Mouse (Mus musculus): Measurements from ENCODE around the gene Zfp454. TPM values are rescaled to one million over a fixed set of nuclear protein-coding genes. Genes with fewer than 3 reads are reported as not detected.

Zfp454 gene
- 2.8 and 4.0 TPM in 2 replicates for polyA plus RNA-seq (2014; fragmentation: Nextera tagmentation; extraction: Ambion mirVana)

DNA sequence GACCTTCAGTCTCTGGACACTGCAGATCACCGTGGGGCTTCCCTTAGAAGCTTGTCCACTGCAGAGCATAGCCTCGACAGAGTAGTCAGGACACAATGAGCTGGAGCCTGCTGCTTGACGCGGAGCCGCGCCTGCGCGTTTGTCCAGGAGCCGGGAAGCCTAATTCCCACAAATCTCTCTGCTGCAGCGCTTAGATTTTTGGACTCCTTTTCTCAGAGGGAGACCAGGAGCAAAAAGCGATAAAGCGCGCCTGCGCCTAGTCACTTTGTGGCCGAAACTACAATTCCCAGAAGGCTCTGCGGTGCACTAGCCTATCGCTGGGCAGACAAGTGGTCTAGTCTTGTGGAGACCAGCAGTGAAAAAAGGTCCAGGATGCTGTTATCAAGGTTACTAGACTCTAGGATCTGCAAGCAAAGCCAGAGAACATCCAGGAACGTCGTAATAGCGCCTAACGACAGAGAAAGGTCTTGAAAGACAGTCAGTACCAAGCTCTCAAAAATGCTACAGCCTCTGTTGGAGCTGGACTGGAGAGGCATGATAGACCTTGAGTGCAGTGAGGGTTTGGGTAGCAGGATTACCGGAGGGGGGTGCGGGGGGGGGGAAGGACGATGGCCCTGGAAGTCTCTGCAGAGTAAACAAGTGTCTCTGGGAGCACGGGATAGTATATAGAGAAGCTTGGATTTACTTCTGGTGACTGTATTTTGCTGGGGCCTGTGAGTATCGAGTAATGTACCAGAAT is at the start of gene Zfp454:
Zfp454 (minus strand) TSS at position 262 of the 739 bp plus-strand sequence.
- Histone ChIP-seq H3K9me3 (ENCODE audit: control insufficient read depth, low read length) (no peaks in the 10 kb centered on the region), H3K27ac (ENCODE audit: low read depth, low read length) (no peak within 1 kb of the TSS), H3K4me3 (ENCODE audit: low read depth, low read length) (peak within 1 kb of the TSS; percentile 46), H3K36me3 (ENCODE audit: control insufficient read depth, insufficient read depth, low read length) (no peaks in the 10 kb centered on the region), H3K9ac (ENCODE audit: low read depth, low read length) (peak within 1 kb of the TSS; percentile 57; the same call in 1 of the 2 replicates), H3K27me3 (replicated peaks; ENCODE audit: control insufficient read depth, insufficient read depth, low read length) (no peaks in the 10 kb centered on the region), H3K4me1 (replicated peaks; ENCODE audit: control insufficient read depth, insufficient read depth, low read length) (no peaks in the 10 kb centered on the region), H3K4me2 (peak within 1 kb of the TSS; percentile 60)
- DNase-seq (ENCODE audit: low spot score) (peak; percentile 62), ATAC-seq (replicated peaks; ENCODE audit: low FRiP score) (peak; percentile 74)
- 7% methylated on average over 26 of the region's 26 CpGs for WGBS

DNA sequence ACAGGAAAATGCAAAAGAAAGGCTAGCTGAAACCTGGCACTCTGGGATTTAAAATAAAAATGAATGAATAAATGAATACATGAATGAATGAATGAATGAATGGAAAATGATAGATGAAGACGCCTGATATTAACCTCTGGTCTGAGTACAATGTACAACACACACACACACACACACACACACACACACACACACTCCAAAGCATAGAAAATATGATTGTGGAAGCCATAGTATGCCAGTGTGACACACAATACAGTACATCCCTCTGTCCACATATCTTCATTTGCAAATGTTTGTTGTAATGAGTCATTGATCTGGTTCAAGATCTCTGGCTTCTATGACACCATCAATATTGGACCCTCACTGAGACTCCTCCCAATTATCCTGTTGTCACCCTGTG is 44.6 kb upstream of the Zfp454 start:
- peak; percentile 21; the same call in 1 of the 2 replicates for ATAC-seq (replicated peaks; ENCODE audit: low FRiP score)
- H3K4me3 ChIP-seq (ENCODE audit: low read depth, low read length): no peak overlapping the region

DNA sequence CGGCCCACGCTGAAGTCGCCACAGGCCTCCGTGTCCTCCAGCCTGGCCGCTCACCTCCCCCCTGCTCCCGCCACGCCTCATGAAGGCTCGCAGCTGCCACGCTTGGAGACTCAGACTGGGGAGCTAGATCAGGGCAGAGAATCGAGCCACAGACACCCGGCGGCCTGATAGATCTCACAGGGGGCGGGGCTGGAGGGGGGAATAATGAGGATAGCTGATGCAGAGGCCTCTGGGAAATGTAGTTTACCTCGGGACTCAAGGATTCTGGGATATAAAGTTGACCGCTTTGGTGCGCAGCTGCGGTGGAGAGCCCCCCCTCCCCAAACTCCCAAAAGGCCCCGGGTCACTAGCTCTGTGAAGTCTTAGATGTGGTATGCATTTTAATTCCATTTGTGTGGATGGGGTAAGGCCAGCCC is 44.0 kb upstream of the Zfp454 start, which contains the start of gene Zfp354b:
Zfp354b (minus strand) TSS at position 183 of the 416 bp plus-strand sequence.
- Histone ChIP-seq H3K4me1 (replicated peaks; ENCODE audit: control insufficient read depth, insufficient read depth, low read length) (peaks cover 6% of the 10 kb centered on the region; the same call in 1 of the 2 replicates), H3K27ac (ENCODE audit: low read depth, low read length) (no peak within 1 kb of the TSS), H3K4me3 (ENCODE audit: low read depth, low read length) (peak within 1 kb of the TSS; percentile 70), H3K9me3 (ENCODE audit: control insufficient read depth, low read length) (no peaks in the 10 kb centered on the region), H3K36me3 (ENCODE audit: control insufficient read depth, insufficient read depth, low read length) (no peaks in the 10 kb centered on the region), H3K9ac (ENCODE audit: low read depth, low read length) (peak within 1 kb of the TSS; percentile 64), H3K4me2 (peak within 1 kb of the TSS; percentile 98), H3K27me3 (replicated peaks; ENCODE audit: control insufficient read depth, insufficient read depth, low read length) (peaks cover 8% of the 10 kb centered on the region)
- 0% methylated on average over 18 of the region's 18 CpGs for WGBS
- DNase-seq (ENCODE audit: low spot score) (peak; percentile 80), ATAC-seq (replicated peaks; ENCODE audit: low FRiP score) (peak; percentile 89)

More for the DNA sequence above, 44.6 kb upstream of the Zfp454 start:
- Histone ChIP-seq H3K9ac (ENCODE audit: low read depth, low read length) (no peak overlapping the region), H3K4me2 (peak overlapping the region; percentile 98), H3K4me1 (replicated peaks; ENCODE audit: control insufficient read depth, insufficient read depth, low read length) (peaks cover 6% of the 10 kb centered on the region; the same call in 1 of the 2 replicates), H3K9me3 (ENCODE audit: control insufficient read depth, low read length) (no peaks in the 10 kb centered on the region), H3K27ac (ENCODE audit: low read depth, low read length) (no peak overlapping the region), H3K36me3 (ENCODE audit: control insufficient read depth, insufficient read depth, low read length) (no peaks in the 10 kb centered on the region), H3K27me3 (replicated peaks; ENCODE audit: control insufficient read depth, insufficient read depth, low read length) (peaks cover 8% of the 10 kb centered on the region)
- no peak for DNase-seq (ENCODE audit: low spot score)
- WGBS: 61% methylated on average over 1 of the region's 1 CpGs

DNA sequence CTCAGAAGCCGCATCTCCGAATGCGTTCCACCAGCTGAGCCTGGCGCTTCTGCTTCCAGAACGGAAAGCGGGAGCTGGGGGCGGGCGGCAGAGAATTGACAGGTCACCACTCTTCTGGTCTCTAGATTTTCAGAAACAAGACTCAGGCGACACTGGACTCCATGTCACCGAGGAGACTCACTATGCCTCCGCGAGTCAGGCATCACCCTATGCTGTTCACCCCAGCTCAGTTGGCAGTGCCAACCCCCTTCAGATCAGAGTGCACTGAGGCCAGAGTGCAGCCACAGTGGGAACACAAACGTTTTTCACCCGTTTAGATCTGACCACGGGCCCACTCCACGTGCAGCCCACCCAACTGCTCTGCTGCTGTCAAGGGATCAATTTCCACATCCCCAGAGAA is 43.6 kb upstream of the Zfp454 start:
- ATAC-seq (replicated peaks; ENCODE audit: low FRiP score) (peak; percentile 61), DNase-seq (ENCODE audit: low spot score) (no peak)
- H3K4me1 ChIP-seq (replicated peaks; ENCODE audit: control insufficient read depth, insufficient read depth, low read length): peaks cover 6% of the 10 kb centered on the region; the same call in 1 of the 2 replicates
- peaks cover 8% of the 10 kb centered on the region for H3K27me3 ChIP-seq (replicated peaks; ENCODE audit: control insufficient read depth, insufficient read depth, low read length)
- peak overlapping the region; percentile 64 for H3K9ac ChIP-seq (ENCODE audit: low read depth, low read length)
- no peaks in the 10 kb centered on the region for H3K9me3 ChIP-seq (ENCODE audit: control insufficient read depth, low read length)
- peak overlapping the region; percentile 98 for H3K4me2 ChIP-seq
- WGBS: 1% methylated on average over 16 of the region's 16 CpGs
- H3K27ac ChIP-seq (ENCODE audit: low read depth, low read length): no peak overlapping the region
- peak overlapping the region; percentile 70 for H3K4me3 ChIP-seq (ENCODE audit: low read depth, low read length)
- H3K36me3 ChIP-seq (ENCODE audit: control insufficient read depth, insufficient read depth, low read length): no peaks in the 10 kb centered on the region

DNA sequence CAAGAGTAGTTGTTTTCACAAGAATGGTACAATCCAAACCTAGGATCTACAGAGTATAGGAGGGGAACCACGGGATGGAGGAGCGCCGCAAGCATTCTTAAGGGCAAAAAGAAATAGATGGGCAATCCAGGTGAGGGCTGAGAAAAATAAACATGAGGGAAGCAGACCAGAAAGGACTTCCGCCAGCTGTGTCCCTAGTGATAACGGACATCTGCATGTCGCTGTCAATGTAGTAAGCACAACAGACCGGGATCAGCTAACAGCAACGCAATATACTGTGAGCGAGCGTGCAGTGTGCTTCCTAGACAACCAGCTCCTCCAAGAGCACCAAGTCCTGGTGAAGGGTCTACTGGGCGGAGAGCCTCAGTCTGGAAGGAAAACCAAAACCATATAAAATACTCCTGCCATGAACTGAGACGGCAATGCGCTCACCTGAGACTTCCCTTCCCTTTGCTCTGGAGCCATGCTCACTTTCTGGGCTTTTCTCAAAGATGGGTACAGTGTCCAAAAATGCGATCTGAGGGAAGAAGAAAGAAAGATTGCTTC is 43.1 kb upstream of the Zfp454 start:
- Histone ChIP-seq H3K4me3 (ENCODE audit: low read depth, low read length) (peak overlapping the region; percentile 70), H3K4me1 (replicated peaks; ENCODE audit: control insufficient read depth, insufficient read depth, low read length) (peaks cover 6% of the 10 kb centered on the region; the same call in 1 of the 2 replicates), H3K27me3 (replicated peaks; ENCODE audit: control insufficient read depth, insufficient read depth, low read length) (peaks cover 8% of the 10 kb centered on the region), H3K4me2 (peak overlapping the region; percentile 98), H3K9me3 (ENCODE audit: control insufficient read depth, low read length) (no peaks in the 10 kb centered on the region), H3K27ac (ENCODE audit: low read depth, low read length) (no peak overlapping the region), H3K36me3 (ENCODE audit: control insufficient read depth, insufficient read depth, low read length) (no peaks in the 10 kb centered on the region), H3K9ac (ENCODE audit: low read depth, low read length) (peak overlapping the region; percentile 64; the same call in 1 of the 2 replicates)
- ATAC-seq (replicated peaks; ENCODE audit: low FRiP score): peak; percentile 42; the same call in 1 of the 2 replicates
- peak; percentile 48 for DNase-seq (ENCODE audit: low spot score)
- WGBS: 18% methylated on average over 14 of the region's 14 CpGs

GRCm38 (mm10) chr11:50915671-50916320 is 28.3 kb upstream of the Zfp454 start, which contains the start of gene Zfp2:
Gene Zfp2, minus strand, starts transcription at chr11:50916165.
- 0 out of 2 replicates have a peak within 1 kb of the TSS, but pooled peaks have one; percentile 19 for H3K27ac ChIP-seq (ENCODE audit: low read depth, low read length)
- WGBS: under 1% methylated on average over 47 of the region's 47 CpGs

DNA sequence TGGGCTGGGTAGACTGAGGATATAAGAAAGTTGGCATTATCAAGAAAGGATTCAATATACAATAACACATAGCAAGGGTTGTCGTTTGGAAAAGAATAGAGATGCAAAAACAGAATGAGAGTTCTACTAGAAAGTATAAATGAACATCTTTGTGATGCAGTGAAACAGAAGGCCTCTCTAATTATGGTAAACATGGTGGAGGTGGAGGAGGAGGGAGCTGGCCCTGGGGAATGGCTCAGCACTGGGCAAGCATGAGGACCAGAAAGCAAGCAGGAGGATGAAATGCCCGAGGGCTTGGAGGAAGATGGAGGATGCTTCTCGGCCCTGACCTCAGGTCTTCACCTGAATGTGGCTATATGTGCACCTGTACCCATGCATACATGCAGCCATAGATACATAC is 27.0 kb upstream of the Zfp454 start:
- DNase-seq (ENCODE audit: low spot score): no peak
- no peaks in the 10 kb centered on the region for H3K4me1 ChIP-seq (replicated peaks; ENCODE audit: control insufficient read depth, insufficient read depth, low read length)
- H3K9ac ChIP-seq (ENCODE audit: low read depth, low read length): no peak overlapping the region
- H3K27ac ChIP-seq (ENCODE audit: low read depth, low read length): no peak overlapping the region
- 94% methylated on average over 3 of the region's 3 CpGs for WGBS
- H3K4me3 ChIP-seq (ENCODE audit: low read depth, low read length): no peak overlapping the region
- no peak for ATAC-seq (replicated peaks; ENCODE audit: low FRiP score)
- H3K9me3 ChIP-seq (ENCODE audit: control insufficient read depth, low read length): no peaks in the 10 kb centered on the region
- no peaks in the 10 kb centered on the region for H3K27me3 ChIP-seq (replicated peaks; ENCODE audit: control insufficient read depth, insufficient read depth, low read length)
- H3K36me3 ChIP-seq (ENCODE audit: control insufficient read depth, insufficient read depth, low read length): peaks cover 19% of the 10 kb centered on the region
- H3K4me2 ChIP-seq: no peak overlapping the region

More at GRCm38 (mm10) chr11:50915671-50916320, 28.3 kb upstream of the Zfp454 start, which contains the start of gene Zfp2:
- Histone ChIP-seq H3K4me1 (replicated peaks; ENCODE audit: control insufficient read depth, insufficient read depth, low read length) (no peaks in the 10 kb centered on the region), H3K9me3 (ENCODE audit: control insufficient read depth, low read length) (no peaks in the 10 kb centered on the region), H3K36me3 (ENCODE audit: control insufficient read depth, insufficient read depth, low read length) (peaks cover 10% of the 10 kb centered on the region), H3K9ac (ENCODE audit: low read depth, low read length) (peak within 1 kb of the TSS; percentile 83), H3K27me3 (replicated peaks; ENCODE audit: control insufficient read depth, insufficient read depth, low read length) (no peaks in the 10 kb centered on the region), H3K4me2 (peak within 1 kb of the TSS; percentile 63), H3K4me3 (ENCODE audit: low read depth, low read length) (peak within 1 kb of the TSS; percentile 83)
- ATAC-seq (replicated peaks; ENCODE audit: low FRiP score) (peak; percentile 96), DNase-seq (ENCODE audit: low spot score) (peak; percentile 88)

DNA sequence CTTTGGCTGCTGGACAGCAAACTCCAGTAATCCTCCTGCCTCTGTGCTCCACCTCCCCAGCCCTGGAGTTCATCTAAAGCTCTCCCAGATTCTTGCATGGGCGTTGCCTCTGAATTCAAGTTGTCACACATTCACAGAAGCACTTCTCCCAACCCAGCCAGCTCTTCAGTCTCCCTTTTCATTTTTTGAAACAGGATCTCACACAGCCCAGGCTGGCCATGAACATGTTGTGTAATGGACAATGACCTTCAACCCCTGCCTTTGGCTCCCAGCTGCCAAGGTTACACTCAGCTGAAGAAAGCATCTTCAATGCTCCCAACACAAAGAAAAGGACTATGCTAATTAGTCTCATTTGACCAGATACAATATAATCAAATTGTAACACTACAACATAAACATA is 25.9 kb upstream of the Zfp454 start:
- no peak for DNase-seq (ENCODE audit: low spot score)
- Histone ChIP-seq H3K4me1 (replicated peaks; ENCODE audit: control insufficient read depth, insufficient read depth, low read length) (no peaks in the 10 kb centered on the region), H3K9me3 (ENCODE audit: control insufficient read depth, low read length) (no peaks in the 10 kb centered on the region), H3K9ac (ENCODE audit: low read depth, low read length) (no peak overlapping the region), H3K36me3 (ENCODE audit: control insufficient read depth, insufficient read depth, low read length) (peaks cover 26% of the 10 kb centered on the region), H3K27ac (ENCODE audit: low read depth, low read length) (no peak overlapping the region), H3K27me3 (replicated peaks; ENCODE audit: control insufficient read depth, insufficient read depth, low read length) (no peaks in the 10 kb centered on the region), H3K4me3 (ENCODE audit: low read depth, low read length) (no peak overlapping the region), H3K4me2 (no peak overlapping the region)
- no peak for ATAC-seq (replicated peaks; ENCODE audit: low FRiP score)
- whole genome bisulfite sequencing: 68% methylated on average over 1 of the region's 1 CpGs

Measured in liver, embryonic 11.5 days (tissue).